Mouse (Mus musculus): ENCODE measurements around the gene Ctsl.

DNA sequence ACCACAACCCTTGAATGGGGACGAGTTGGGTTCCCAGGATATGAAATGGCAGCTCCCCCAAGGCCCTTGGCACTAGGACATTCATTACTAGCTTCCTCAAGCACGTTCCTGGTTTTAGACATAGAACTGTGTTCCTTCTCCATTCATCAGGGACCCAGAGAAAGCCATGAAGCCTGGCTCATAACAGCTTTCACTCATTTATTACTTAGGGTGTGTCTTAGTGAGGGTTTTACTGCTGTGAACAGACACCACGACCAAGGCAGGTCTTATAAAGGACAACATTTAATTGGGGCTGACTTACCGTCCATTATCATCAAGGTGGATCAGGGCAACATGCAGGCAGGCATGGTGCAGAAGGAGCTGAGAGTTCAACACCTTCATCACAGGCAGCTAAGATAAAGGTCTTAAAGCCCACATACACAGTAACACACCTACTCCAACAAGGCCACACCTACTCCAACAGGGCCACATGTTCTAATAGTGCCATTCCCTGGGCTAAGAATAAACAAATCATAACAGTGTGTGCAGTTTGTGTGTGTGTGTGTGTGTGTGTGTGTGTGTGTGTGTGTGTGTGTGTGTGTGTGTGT lies 35.1 kb downstream of the Ctsl start:
- no peak for TF ChIP-seq ZNF384 (IDR thresholded peaks at IDR 0.05; ENCODE audit: low read depth, low read length)
- TF ChIP-seq ZC3H11A (IDR thresholded peaks at IDR 0.05; ENCODE audit: borderline replicate concordance, low read depth, low read length): no peak
- TF ChIP-seq CHD2 (IDR thresholded peaks at IDR 0.05; ENCODE audit: low read depth, low read length): no peak
- TF ChIP-seq HCFC1 (IDR thresholded peaks at IDR 0.05; ENCODE audit: borderline replicate concordance, insufficient read depth, low read length): no peak

Data from ES-E14 (cell line).